Mouse (Mus musculus): ENCODE results near the gene Disp3. TPM values are rescaled to one million over a fixed set of nuclear protein-coding genes. Genes with fewer than 3 reads are reported as not detected.

Disp3 gene
- polyA plus RNA-seq (2012; rRNA removed) = 16.0 and 19.9 TPM in 2 replicates

DNA sequence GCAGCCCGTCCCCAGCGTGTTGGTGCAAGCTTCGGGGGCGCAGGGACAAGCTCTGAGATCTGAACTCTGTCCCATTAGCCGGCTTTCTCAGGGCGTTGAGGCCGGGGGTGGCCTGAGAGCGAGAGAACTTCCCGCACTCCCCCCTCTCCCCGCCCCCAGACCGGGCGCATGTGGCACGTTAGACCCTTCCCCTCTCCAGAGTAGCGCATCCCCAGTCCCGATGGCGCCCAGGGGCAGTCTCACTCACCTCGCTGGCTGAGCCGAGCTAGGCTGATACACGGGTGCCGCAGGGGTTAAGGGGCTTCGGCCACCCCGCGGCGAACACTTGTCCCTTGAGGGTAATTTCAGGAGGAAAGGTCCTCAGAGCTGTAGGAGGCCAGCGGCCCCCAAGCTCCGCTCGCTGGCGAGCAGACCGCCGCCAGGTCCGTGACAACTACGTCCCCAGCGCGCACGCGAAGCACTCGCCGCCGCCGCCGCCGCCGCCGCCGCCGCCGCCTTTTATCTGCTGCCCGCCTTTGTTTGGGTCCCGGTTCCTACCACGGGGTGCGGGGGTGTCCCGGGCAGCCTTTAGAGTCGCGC lies at the start of gene Disp3:
Gene Disp3, minus strand, starts transcription at position 490 of the 579 bp plus-strand sequence.

Other genes with a start within 250 kb of the Disp3 start
- gene Clcn6, start 249.1 kb downstream of the Disp3 start, polyA plus RNA-seq (2012; rRNA removed) = 51.6 and 54.5 TPM in 2 replicates
- 37.8 and 38.4 TPM in 2 replicates for gene Mthfr, start 248.9 kb downstream of the Disp3 start, polyA plus RNA-seq (2012; rRNA removed)
- gene Agtrap, start 199.9 kb downstream of the Disp3 start, polyA plus RNA-seq (2012; rRNA removed) = 5.5 and 6.7 TPM in 2 replicates
- 116 and 129 TPM in 2 replicates for gene Mad2l2, start 157.6 kb downstream of the Disp3 start, polyA plus RNA-seq (2012; rRNA removed)
- 48.5 and 59.7 TPM in 2 replicates for gene Draxin, start 157.3 kb downstream of the Disp3 start, polyA plus RNA-seq (2012; rRNA removed)
- 18.0 and 20.3 TPM in 2 replicates for gene Fbxo6, start 135.8 kb downstream of the Disp3 start, polyA plus RNA-seq (2012; rRNA removed)
- 112 and 121 TPM in 2 replicates for gene Fbxo44, start 127.5 kb downstream of the Disp3 start, polyA plus RNA-seq (2012; rRNA removed)
- gene Fbxo2, start 127.3 kb downstream of the Disp3 start, polyA plus RNA-seq (2012; rRNA removed) = 4.2 and 8.8 TPM in 2 replicates
- 12.4 and 13.0 TPM in 2 replicates for gene Ubiad1, start 156.8 kb upstream of the Disp3 start, polyA plus RNA-seq (2012; rRNA removed)
- gene Mtor, start 160.6 kb upstream of the Disp3 start, polyA plus RNA-seq (2012; rRNA removed) = 27.3 and 30.4 TPM in 2 replicates
- gene Angptl7, start 212.5 kb upstream of the Disp3 start, polyA plus RNA-seq (2012; rRNA removed) = 0.06 and 0.36 TPM in 2 replicates